Mouse (Mus musculus) spleen, adult 2 months (tissue): ENCODE data around the gene Bmp5.

Source experiments
- CTCF ChIP-seq: fragments of 200-500 bp; IDR thresholded peaks from 2 replicates; pipeline ENCODE4 v1.5.1; 2011; ENCODE audit warnings: mild to moderate bottlenecking, inconsistent platforms; ENCODE audit not compliant: insufficient read depth, insufficient read length, insufficient replicate concordance; ENCODE audit errors: extremely low read depth
- POLR2A ChIP-seq: fragments of 200-500 bp; IDR thresholded peaks from 2 replicates; pipeline ENCODE4 v1.6.1; 2011; ENCODE audit warnings: low read depth, low read length, inconsistent platforms

GRCm38 (mm10) chr9:75785959-75786358 is 10.8 kb downstream of the Bmp5 start:
- TF ChIP-seq CTCF (no peak), POLR2A (no peak)
